Mouse (Mus musculus): ENCODE data around the gene Col19a1. TPM values are rescaled to one million over a fixed set of nuclear protein-coding genes. Genes with fewer than 3 reads are reported as not detected.
A peak's percentile ranks its signal among the peaks of the same experiment; 100 is the strongest.

The Col19a1 gene
- polyA plus RNA-seq, 1 experiment from 2014 or later = 0.26 TPM

- Histone ChIP-seq H3K4me3 (replicated peaks) (no peak overlapping the region), H3K36me3 (no peaks in the 10 kb centered on the region), H3K27ac (no peak overlapping the region), H3K27me3 (no peaks in the 10 kb centered on the region), H3K9me3 (replicated peaks) (no peaks in the 10 kb centered on the region), H3K4me1 (no peaks in the 10 kb centered on the region), H3K9ac (no peak overlapping the region), H3K4me2 (no peak overlapping the region)
- no peak for ATAC-seq (replicated peaks; ENCODE audit: low FRiP score)
- 88% methylated on average over 2 of the region's 2 CpGs for WGBS
These were observed 129.3 kb downstream of the Col19a1 start for GRCm38 (mm10) chr1:24458015-24458414.

DNA sequence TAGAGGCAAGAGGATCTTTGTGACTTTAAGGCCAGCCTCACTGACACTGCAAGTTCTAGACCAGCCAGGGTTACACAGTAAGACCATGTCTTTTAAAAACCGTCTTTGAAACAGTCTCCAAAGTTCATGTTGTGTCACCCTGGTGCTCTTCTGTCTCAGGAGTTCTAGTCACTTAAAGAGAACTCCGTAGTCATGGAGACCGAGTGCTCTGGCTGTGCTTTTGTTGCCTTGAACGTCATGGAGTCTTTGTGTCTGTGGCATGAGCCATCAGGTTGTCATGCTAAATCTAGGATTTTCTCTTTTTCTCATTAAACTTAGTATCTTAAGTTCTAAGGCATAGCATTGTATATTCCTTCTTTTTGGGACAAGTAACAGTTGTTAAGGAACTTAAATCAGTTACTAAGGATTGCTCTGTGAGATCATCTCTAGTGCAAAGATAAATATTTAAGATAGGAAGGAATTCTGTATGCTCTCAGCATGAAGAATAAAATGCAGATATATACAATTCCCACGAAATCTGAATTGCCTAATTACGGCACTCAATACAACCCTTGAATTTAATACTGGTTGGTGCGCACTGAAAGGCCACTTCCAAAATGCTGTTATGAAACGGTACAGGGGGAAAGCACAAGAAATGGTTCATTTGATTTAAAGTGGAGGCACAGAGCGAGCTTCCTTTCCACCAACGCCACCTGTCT, 134.6 kb downstream of the Col19a1 start:
- Histone ChIP-seq H3K9me3 (replicated peaks) (no peaks in the 10 kb centered on the region), H3K4me3 (replicated peaks) (no peak overlapping the region), H3K4me1 (no peaks in the 10 kb centered on the region), H3K27ac (no peak overlapping the region), H3K36me3 (no peaks in the 10 kb centered on the region), H3K9ac (no peak overlapping the region), H3K27me3 (no peaks in the 10 kb centered on the region), H3K4me2 (no peak overlapping the region)
- no peak for ATAC-seq (replicated peaks; ENCODE audit: low FRiP score)
- WGBS = 61% methylated on average over 10 of the region's 10 CpGs

DNA sequence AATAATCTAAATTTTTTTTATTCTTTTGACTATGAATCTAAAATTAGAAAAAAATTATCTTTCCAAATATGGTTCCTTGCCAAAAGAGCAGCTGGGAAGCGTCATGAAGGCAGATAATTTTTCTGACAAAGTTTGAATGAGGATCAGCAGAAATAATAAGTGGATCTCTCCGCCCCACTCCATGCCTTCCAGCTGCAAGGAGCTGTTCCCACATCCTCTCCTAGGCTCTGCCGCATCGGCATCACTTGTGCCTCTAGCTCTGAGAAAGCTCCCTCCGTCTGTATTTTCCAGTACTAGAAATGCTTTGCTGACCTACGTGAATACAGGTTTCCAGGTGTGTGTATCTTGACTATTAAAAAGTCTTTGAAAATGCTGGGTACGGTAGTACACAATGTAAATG, 135.1 kb downstream of the Col19a1 start:
- Histone ChIP-seq H3K4me1 (no peaks in the 10 kb centered on the region), H3K9ac (no peak overlapping the region), H3K9me3 (replicated peaks) (no peaks in the 10 kb centered on the region), H3K27ac (no peak overlapping the region), H3K27me3 (no peaks in the 10 kb centered on the region), H3K4me2 (no peak overlapping the region), H3K36me3 (no peaks in the 10 kb centered on the region), H3K4me3 (replicated peaks) (no peak overlapping the region)
- no peak for ATAC-seq (replicated peaks; ENCODE audit: low FRiP score)
- 77% methylated on average over 7 of the region's 7 CpGs for WGBS

- no peaks in the 10 kb centered on the region for H3K9me3 ChIP-seq (replicated peaks)
- no peaks in the 10 kb centered on the region for H3K27me3 ChIP-seq
- no peak for ATAC-seq (replicated peaks; ENCODE audit: low FRiP score)
- H3K4me1 ChIP-seq = no peaks in the 10 kb centered on the region
- H3K36me3 ChIP-seq = no peaks in the 10 kb centered on the region
- H3K4me2 ChIP-seq = no peak overlapping the region
- H3K9ac ChIP-seq = no peak overlapping the region
- no peak overlapping the region for H3K27ac ChIP-seq
- H3K4me3 ChIP-seq (replicated peaks) = no peak overlapping the region
These were observed 149.8 kb downstream of the Col19a1 start for GRCm38 (mm10) chr1:24437425-24437824.

GRCm38 (mm10) chr1:24428306-24428705, 159.0 kb downstream of the Col19a1 start:
- Histone ChIP-seq H3K4me3 (replicated peaks) (no peak overlapping the region), H3K27ac (no peak overlapping the region), H3K27me3 (no peaks in the 10 kb centered on the region), H3K36me3 (no peaks in the 10 kb centered on the region), H3K4me1 (no peaks in the 10 kb centered on the region), H3K9me3 (replicated peaks) (no peaks in the 10 kb centered on the region), H3K4me2 (no peak overlapping the region), H3K9ac (no peak overlapping the region)
- WGBS = 91% methylated on average over 5 of the region's 5 CpGs
- no peak for ATAC-seq (replicated peaks; ENCODE audit: low FRiP score)

- ATAC-seq (replicated peaks; ENCODE audit: low FRiP score) = no peak
- Histone ChIP-seq H3K4me2 (no peak overlapping the region), H3K4me1 (no peaks in the 10 kb centered on the region), H3K36me3 (no peaks in the 10 kb centered on the region), H3K4me3 (replicated peaks) (no peak overlapping the region), H3K27me3 (no peaks in the 10 kb centered on the region; the same call in 1 of the 2 replicates), H3K9ac (no peak overlapping the region), H3K9me3 (replicated peaks) (no peaks in the 10 kb centered on the region), H3K27ac (no peak overlapping the region)
- WGBS = 33% methylated on average over 8 of the region's 8 CpGs
These were observed 209.0 kb downstream of the Col19a1 start for GRCm38 (mm10) chr1:24378125-24378821.

DNA sequence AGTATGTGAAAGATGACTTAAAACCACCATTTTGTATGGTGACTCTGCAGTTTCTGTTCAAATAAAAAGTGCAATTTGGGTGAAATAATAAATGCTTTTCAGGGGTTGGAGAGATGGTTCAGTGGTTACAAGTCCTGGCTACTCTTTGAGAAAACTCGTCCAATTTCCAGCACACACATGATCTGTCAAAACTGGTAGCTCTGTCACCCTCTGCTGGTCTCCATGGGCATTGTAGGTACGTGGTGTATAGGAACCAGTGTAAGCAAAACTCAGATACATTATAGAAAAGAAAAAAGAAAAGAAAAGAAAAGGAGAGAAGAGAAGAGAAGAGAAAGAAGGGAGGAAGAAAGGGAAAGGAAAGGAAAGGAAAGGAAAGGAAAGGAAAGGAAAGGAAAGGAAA, 212.4 kb downstream of the Col19a1 start:
- no peaks in the 10 kb centered on the region; the same call in 1 of the 2 replicates for H3K27me3 ChIP-seq
- WGBS = 27% methylated on average over 2 of the region's 2 CpGs
- no peaks in the 10 kb centered on the region for H3K4me1 ChIP-seq
- H3K36me3 ChIP-seq = no peaks in the 10 kb centered on the region
- no peak overlapping the region for H3K27ac ChIP-seq
- no peak overlapping the region for H3K4me3 ChIP-seq (replicated peaks)
- no peak overlapping the region for H3K4me2 ChIP-seq
- no peaks in the 10 kb centered on the region for H3K9me3 ChIP-seq (replicated peaks)
- no peak overlapping the region for H3K9ac ChIP-seq
- 0 out of 2 replicates have a peak, but pooled peaks have one; percentile 70 for ATAC-seq (replicated peaks; ENCODE audit: low FRiP score)

DNA sequence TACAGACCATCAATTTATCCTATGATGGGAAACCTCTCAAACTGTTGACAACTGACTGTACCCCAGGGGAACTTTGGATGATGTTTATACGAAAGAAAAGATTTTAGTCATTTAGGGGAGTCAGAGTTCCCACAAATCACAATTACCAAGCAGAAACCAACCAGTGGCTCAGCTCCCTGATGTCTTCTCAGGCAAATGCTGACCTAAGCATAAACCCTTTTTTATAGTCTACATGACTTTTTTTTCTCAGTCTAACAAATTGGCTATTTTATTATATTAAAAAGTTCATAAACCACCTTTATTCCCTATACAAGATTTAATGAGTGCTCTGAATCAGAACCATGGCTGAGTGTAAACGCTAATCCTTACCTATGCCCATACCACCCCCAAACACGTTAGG, 213.6 kb downstream of the Col19a1 start:
- Histone ChIP-seq H3K9ac (no peak overlapping the region), H3K9me3 (replicated peaks) (no peaks in the 10 kb centered on the region), H3K4me2 (no peak overlapping the region), H3K27ac (no peak overlapping the region), H3K4me3 (replicated peaks) (no peak overlapping the region), H3K4me1 (no peaks in the 10 kb centered on the region), H3K27me3 (no peaks in the 10 kb centered on the region; the same call in 1 of the 2 replicates), H3K36me3 (no peaks in the 10 kb centered on the region)
- no peak for ATAC-seq (replicated peaks; ENCODE audit: low FRiP score)
- WGBS = 78% methylated on average over 3 of the region's 3 CpGs

DNA sequence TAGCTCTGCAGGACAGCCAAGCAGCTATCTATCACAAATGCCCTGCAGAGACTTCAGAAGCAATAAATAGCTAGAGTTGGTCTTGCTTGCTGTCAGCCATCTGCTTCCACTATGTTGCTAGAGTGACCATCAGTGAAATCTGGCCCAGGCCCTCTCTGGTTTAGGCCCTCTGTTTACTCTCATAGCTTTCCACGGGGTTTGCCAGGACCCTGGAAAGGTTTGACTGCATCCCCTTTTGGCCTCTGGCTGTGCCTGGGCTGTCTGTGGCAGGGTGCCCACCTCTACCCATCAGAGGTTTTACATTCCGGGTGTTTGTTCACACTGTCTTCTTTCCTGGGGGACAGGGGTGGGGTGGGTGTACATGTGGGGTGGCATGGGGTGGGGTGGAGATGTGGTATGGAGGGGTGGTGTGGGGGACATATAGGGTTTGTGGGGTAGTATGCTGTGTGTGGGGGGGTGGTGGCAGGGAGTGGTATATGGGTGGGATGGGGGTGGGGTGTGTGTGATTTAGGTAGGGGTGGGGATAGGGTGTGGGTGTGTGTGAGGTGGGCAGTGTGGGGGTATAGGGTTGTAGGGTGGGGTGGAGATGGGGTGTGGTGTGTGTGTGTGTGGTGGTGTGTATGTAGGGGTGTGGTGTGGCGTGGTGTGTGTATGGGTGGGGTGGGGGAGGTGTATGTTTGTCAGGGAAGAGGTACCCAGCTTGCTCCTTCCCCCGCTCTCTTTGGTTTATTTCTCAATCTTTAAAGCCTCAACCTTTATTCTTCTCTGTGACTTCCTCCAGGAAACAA, 214.6 kb downstream of the Col19a1 start:
- Histone ChIP-seq H3K4me1 (no peaks in the 10 kb centered on the region; the same call in 1 of the 2 replicates), H3K9ac (no peak overlapping the region), H3K9me3 (replicated peaks) (no peaks in the 10 kb centered on the region), H3K27me3 (no peaks in the 10 kb centered on the region), H3K36me3 (no peaks in the 10 kb centered on the region), H3K4me3 (replicated peaks) (no peak overlapping the region), H3K27ac (no peak overlapping the region), H3K4me2 (no peak overlapping the region)
- 77% methylated on average over 4 of the region's 4 CpGs for WGBS
- ATAC-seq (replicated peaks; ENCODE audit: low FRiP score) = no peak

DNA sequence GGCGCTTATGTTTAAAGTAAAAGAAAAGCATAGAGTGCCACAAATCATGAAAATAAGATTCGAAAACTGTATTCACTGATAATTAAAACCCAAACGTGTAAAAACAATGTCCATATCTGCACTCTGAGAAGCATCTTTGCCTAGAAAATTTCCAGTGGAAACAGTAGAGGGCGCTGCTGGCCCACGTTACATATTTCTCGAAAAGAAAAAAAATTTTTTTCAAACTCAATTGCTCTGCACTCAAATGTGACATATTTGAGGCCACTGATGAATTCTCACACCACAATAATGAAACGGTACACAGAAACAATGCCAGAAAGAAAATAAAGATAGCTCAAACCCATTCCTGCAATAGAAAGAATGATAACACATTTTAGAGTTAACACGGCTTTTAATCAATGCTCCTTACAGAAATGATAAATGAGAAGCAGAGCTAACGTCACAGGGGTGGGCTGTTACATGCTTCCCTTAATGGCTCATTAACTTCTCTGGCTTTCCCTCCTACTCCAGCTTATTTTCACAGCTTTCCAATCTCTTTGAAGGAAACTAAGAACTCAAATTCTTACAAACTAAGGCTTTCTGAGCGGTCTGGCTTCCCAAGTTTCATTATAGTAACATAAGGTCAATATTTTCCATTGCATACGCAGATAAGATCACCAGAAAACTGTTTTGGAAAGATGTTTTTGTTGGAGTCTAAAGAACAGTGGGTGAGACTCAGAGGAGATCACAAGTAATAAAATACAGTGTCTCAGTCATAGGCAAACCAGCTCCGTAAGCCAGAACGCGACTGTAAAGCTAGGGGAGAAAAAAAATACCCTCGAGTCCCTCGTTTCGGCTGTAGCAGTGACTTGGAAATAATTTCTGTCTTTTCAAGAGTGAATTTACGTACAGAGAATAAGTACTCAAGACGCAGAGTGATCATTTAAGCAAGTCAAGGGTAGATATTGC, 219.4 kb downstream of the Col19a1 start:
- Histone ChIP-seq H3K9me3 (replicated peaks) (no peaks in the 10 kb centered on the region), H3K36me3 (no peaks in the 10 kb centered on the region), H3K27ac (0 out of 2 replicates have a peak overlapping the region, but pooled peaks have one; percentile 2), H3K27me3 (no peaks in the 10 kb centered on the region), H3K9ac (no peak overlapping the region), H3K4me2 (peak overlapping the region; percentile 56), H3K4me3 (replicated peaks) (peak overlapping the region; percentile 5; the same call in 1 of the 2 replicates), H3K4me1 (no peaks in the 10 kb centered on the region; the same call in 1 of the 2 replicates)
- 22% methylated on average over 19 of the region's 19 CpGs for whole genome bisulfite sequencing
- peak; percentile 67; the same call in 1 of the 2 replicates for ATAC-seq (replicated peaks; ENCODE audit: low FRiP score)

DNA sequence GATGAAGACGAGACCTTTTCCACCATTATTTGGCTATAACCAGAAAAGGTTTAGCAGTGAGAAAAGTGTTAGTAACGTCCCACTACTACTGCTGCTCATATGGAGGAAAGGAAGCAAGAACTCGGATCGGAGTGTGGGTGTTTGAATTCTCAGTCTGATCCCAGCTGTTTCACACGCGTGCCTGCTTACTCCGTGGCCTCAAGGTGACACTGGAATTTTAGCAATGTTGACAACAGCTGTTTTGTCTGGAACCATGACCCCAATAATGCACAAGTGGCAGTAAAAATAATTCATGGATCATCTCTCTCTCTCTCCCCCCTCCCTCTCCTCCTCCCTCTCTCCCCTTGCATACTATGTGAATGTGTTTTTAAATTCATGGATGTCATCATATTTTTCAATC, 222.5 kb downstream of the Col19a1 start:
- H3K9me3 ChIP-seq (replicated peaks) = no peaks in the 10 kb centered on the region
- no peak overlapping the region for H3K4me2 ChIP-seq
- H3K4me1 ChIP-seq = no peaks in the 10 kb centered on the region; the same call in 1 of the 2 replicates
- no peak overlapping the region for H3K4me3 ChIP-seq (replicated peaks)
- H3K27ac ChIP-seq = no peak overlapping the region
- no peak overlapping the region for H3K9ac ChIP-seq
- ATAC-seq (replicated peaks; ENCODE audit: low FRiP score) = no peak
- no peaks in the 10 kb centered on the region for H3K27me3 ChIP-seq
- 57% methylated on average over 7 of the region's 7 CpGs for WGBS
- no peaks in the 10 kb centered on the region for H3K36me3 ChIP-seq
